ENCODE assay signal across 9 mouse cellular contexts in genomic region chr14:106500344-106501135, GRCm38 (mm10).
A peak's percentile ranks its signal among the peaks of the same experiment; 100 is the strongest.
DNase-seq lines count a peak whose midpoint lies in the region; ATAC-seq and TF ChIP-seq lines count a peak whose summit lies in the region.
"Had no signal": no experiment of that assay in that cellular context is flagged by ENCODE, and none has a peak within 500 bp of the region (broad histone marks: within the 10 kb centered on the region; RNA-seq: fewer than 3 reads in every experiment).

No protein-coding gene starts in this region.

- no peaks in the 10 kb centered on the region for H3K9me3 ChIP-seq in liver, embryonic 12.5 days (replicated peaks)
- H3K9me3 ChIP-seq in forebrain, embryonic 14.5 days (replicated peaks; ENCODE audit: control insufficient read depth, low read length), result no peaks in the 10 kb centered on the region
- H3K9me3 ChIP-seq in kidney, embryonic 16.5 days (ENCODE audit: low read length), result no peaks in the 10 kb centered on the region
- H3K9me3 ChIP-seq: megakaryocyte, embryonic 14.5 days had no signal

- 0 out of 2 replicates have a peak, but pooled peaks have one; percentile 31 for TF ChIP-seq CTCF in liver, adult 2 months (IDR thresholded peaks at IDR 0.05; ENCODE audit: low read depth, low read length)

- H3K27ac ChIP-seq in liver, adult 2 months (replicated peaks; ENCODE audit: insufficient read depth, low read depth, low read length), result no peak overlapping the region
- H3K27ac ChIP-seq in liver, embryonic 12.5 days, result no peak overlapping the region
- no peak overlapping the region for H3K27ac ChIP-seq in forebrain, embryonic 14.5 days (ENCODE audit: low read depth, low read length)
- no peak overlapping the region for H3K27ac ChIP-seq in kidney, embryonic 16.5 days (ENCODE audit: low read length)

- no peaks in the 10 kb centered on the region for H3K36me3 ChIP-seq in liver, adult 2 months (ENCODE audit: control insufficient read depth, insufficient read depth, low read length)
- H3K36me3 ChIP-seq in liver, embryonic 12.5 days, result no peaks in the 10 kb centered on the region
- H3K36me3 ChIP-seq in forebrain, embryonic 14.5 days (ENCODE audit: control insufficient read depth, insufficient read depth, low read length), result no peaks in the 10 kb centered on the region
- no peaks in the 10 kb centered on the region for H3K36me3 ChIP-seq in kidney, embryonic 16.5 days (ENCODE audit: insufficient read depth, low read length)

- peak; percentile 39 for DNase-seq in liver, adult 2 months (ENCODE audit: extremely low read depth, low read depth, low spot score)
- peak; percentile 76 for DNase-seq in brain, adult 2 months (ENCODE audit: low read depth, low spot score)
- peak; percentile 87 for DNase-seq in forebrain, embryonic 14.5 days (ENCODE audit: low spot score)
- DNase-seq in mesoderm, embryonic 11.5 days (ENCODE audit: low read depth, low spot score), result peak; percentile 55

- no peak for ATAC-seq in liver, embryonic 12.5 days
- ATAC-seq in forebrain, embryonic 14.5 days, result peak; percentile 83
- no peak; the same call in 1 of the 2 replicates for ATAC-seq in kidney, embryonic 16.5 days (ENCODE audit: low FRiP score, low TSS enrichment)
- no peak for ATAC-seq in monocyte, adult 5-6 weeks (replicated peaks; ENCODE audit: insufficient number of reproducible peaks, low FRiP score, low TSS enrichment, poor library complexity, severe bottlenecking)

- WGBS in liver, adult 2 months, result 45% methylated on average over 19 of the region's 19 CpGs
- WGBS in liver, embryonic 12.5 days (ENCODE audit: insufficient replicate concordance), result 39% methylated on average over 19 of the region's 19 CpGs
- 39% methylated on average over 19 of the region's 19 CpGs for WGBS in forebrain, embryonic 14.5 days
- WGBS in kidney, embryonic 16.5 days, result 44% methylated on average over 19 of the region's 19 CpGs

- H3K4me3 ChIP-seq in liver, adult 2 months (ENCODE audit: insufficient read depth, low read depth, low read length), result no peak overlapping the region
- H3K4me3 ChIP-seq in liver, embryonic 12.5 days, result no peak overlapping the region
- H3K4me3 ChIP-seq in forebrain, embryonic 14.5 days (ENCODE audit: low read depth, low read length), result no peak overlapping the region
- no peak overlapping the region for H3K4me3 ChIP-seq in kidney, embryonic 16.5 days (ENCODE audit: low read length)
- H3K4me3 ChIP-seq: erythroblast, embryonic 14.5 days; megakaryocyte, embryonic 14.5 days had no signal

- no peaks in the 10 kb centered on the region for H3K27me3 ChIP-seq in liver, adult 2 months (ENCODE audit: control insufficient read depth, insufficient read depth, low read length)
- H3K27me3 ChIP-seq in liver, embryonic 12.5 days (replicated peaks), result no peaks in the 10 kb centered on the region
- H3K27me3 ChIP-seq in forebrain, embryonic 14.5 days (replicated peaks; ENCODE audit: control insufficient read depth, insufficient read depth, low read length), result no peaks in the 10 kb centered on the region
- no peaks in the 10 kb centered on the region for H3K27me3 ChIP-seq in kidney, embryonic 16.5 days (ENCODE audit: insufficient read depth, low read length)
- H3K27me3 ChIP-seq: megakaryocyte, embryonic 14.5 days had no signal

- no peaks in the 10 kb centered on the region for H3K79me2 ChIP-seq in liver, adult 2 months (ENCODE audit: control insufficient read depth, insufficient read depth, low read length)

- H3K4me2 ChIP-seq in liver, embryonic 12.5 days, result no peak overlapping the region
- peak overlapping the region; percentile 33 for H3K4me2 ChIP-seq in forebrain, embryonic 14.5 days (ENCODE audit: low read length)
- 0 out of 2 replicates have a peak overlapping the region, but pooled peaks have one; percentile 12 for H3K4me2 ChIP-seq in kidney, embryonic 16.5 days (replicated peaks; ENCODE audit: low read depth, low read length)

- H3K9ac ChIP-seq in liver, adult 2 months (ENCODE audit: low read depth, low read length), result no peak overlapping the region
- H3K9ac ChIP-seq in liver, embryonic 12.5 days, result no peak overlapping the region
- no peak overlapping the region for H3K9ac ChIP-seq in forebrain, embryonic 14.5 days (ENCODE audit: low read length)
- H3K9ac ChIP-seq in kidney, embryonic 16.5 days (replicated peaks; ENCODE audit: low read length), result no peak overlapping the region

- no peak for TF ChIP-seq POLR2A in liver, adult 2 months (IDR thresholded peaks at IDR 0.05; ENCODE audit: extremely low read depth, insufficient read depth, low read length)

- H3K4me1 ChIP-seq in liver, adult 2 months (ENCODE audit: control insufficient read depth, insufficient read depth, low read length), result no peaks in the 10 kb centered on the region
- no peaks in the 10 kb centered on the region for H3K4me1 ChIP-seq in liver, embryonic 12.5 days
- no peaks in the 10 kb centered on the region for H3K4me1 ChIP-seq in forebrain, embryonic 14.5 days (ENCODE audit: control insufficient read depth, insufficient read depth, low read length)
- no peaks in the 10 kb centered on the region for H3K4me1 ChIP-seq in kidney, embryonic 16.5 days (ENCODE audit: insufficient read depth, low read length)
- H3K4me1 ChIP-seq: megakaryocyte, embryonic 14.5 days had no signal
